Mouse (Mus musculus) gastrocnemius, adult 18-20 months (tissue): ENCODE results near the gene Mcfd2. TPM values are rescaled to one million over a fixed set of nuclear protein-coding genes. Genes with fewer than 3 reads are reported as not detected.

Source experiments
- DNase-seq: peaks from one replicate; pipeline ENCODE4 v3.0.0; 2021; ENCODE audit warnings: low spot score
- total RNA-seq, 2 experiments: library from RNA; stranded (reverse); gene quantifications; 2 replicates each; pipeline ENCODE4 v1.2.3; 2021

The Mcfd2 gene
- total RNA-seq, 2 experiments from 2014 or later, result 20.9 to 27.6 TPM

- no peak for DNase-seq
These were observed 23.6 kb upstream of the Mcfd2 start for GRCm38 (mm10) chr17:87289367-87289766.

DNA sequence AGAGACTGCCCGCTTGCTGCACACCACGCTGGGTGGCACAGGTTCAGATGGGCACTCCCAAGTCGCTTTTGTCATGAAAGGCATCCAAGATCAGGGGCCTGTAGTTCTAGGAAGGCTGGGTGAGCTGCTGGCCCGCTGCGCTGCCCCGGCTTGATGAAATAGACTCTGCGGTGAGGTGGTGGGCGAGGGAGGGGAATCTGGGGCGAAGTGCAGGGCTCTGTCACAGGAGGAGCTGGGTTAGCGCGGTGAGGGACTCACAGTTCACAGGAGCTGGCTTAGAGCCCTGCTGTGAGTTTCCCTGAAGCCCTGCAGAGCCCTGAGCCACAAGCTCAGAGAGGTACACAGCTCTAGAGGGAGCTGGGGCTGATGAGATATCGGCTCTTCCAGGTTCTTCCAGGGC lies 22.4 kb upstream of the Mcfd2 start:
- no peak for DNase-seq

DNA sequence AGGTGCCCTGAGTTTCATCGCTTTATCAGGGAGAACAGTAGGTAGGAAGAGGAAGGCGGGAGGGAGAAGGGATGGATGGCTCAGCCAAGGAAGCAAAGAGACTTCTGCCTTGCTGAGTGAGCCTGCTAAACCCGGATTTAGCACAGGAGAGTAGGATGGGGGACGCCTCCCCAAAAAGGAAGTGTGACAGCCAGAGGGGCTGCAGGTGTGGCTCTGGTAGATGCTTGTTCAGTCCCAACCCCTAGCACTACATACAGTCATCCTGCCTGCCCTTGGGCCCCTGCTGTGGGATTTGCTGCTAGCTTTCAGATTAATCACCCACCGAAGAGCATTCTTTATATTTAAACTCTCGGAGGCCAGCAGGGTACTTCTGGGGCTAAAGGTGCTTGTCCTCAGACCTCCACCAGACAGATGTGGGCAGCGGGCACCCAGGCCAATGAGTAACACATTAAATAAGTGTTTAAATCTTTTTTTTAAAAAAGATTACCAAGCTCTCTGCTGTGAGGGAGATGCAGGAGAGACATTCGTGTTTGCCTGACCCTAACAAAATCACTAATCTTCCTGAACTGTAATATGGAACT lies 21.6 kb upstream of the Mcfd2 start:
- no peak for DNase-seq

GRCm38 (mm10) chr17:87286481-87287143 lies 20.9 kb upstream of the Mcfd2 start:
- DNase-seq, result no peak

DNA sequence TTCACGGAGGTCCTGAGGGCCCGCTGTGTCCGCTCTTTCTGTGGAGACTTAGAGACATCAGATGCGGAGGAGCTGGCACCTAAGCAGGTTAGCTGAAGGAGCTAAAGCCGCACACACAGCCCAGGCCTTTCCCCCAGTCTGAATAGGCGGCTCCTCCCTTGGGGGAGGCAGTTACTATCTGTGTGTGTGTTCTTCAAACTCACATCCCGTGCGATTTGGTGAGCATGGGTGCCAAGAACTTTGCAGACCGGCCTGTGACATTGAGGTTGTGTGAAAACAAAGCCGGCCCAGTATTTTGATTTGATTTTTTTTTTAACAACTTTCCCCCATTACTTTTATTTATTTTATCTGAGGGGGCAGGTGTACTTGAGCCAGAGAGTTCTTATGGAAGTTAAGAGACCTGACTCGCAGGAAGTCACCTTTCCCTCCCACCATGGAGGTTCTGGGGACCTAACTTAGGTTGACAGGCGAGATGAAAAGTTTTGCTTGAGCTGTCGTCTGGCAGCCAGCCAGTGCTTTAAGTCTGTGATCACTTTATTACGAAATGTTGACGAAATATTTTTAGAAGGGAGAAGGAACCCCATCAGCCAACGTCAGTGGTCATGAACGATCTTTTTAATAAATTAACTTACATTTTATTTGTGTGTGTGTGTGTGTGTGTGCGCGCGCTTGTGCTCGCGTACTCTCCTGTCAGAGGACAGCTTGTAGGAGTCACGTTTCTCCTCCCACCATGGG lies 20.2 kb upstream of the Mcfd2 start:
- DNase-seq, result no peak

GRCm38 (mm10) chr17:87284482-87285040 lies 18.8 kb upstream of the Mcfd2 start:
- DNase-seq, result no peak

DNA sequence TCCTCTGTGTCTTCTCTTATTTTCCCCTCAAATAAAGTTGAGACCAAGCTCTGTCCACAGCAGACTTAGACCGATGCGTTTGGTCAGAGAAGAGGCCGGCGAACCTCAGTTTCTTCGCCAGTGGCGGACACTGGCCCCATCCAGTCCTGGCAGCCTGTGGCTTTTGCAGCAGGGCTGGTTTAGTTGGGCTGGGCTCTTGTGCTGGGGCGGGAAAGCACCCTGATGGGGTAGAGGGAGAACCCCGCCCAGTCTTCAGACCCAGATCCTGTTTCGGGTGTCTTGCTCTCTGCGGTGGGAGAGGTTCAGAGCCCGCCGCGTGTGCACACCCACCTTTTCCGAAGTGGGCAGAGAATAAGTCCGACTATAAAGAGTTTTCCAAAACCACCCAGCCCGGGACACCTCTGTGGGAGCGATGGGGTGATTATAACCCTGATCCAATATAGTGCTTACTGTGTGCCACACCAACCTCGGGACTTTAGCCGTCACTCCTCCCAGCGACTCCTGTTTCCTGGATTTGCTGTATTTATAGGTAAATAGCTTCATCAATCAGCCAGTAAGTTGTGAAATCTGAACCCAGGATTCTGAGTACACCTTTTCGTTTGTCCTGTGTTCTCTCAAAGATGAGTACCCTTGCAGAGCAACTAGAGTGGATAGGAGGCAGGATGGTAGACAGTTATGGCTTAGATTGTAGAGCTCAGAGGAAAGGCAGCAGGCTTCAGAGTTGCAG lies 18.2 kb upstream of the Mcfd2 start:
- DNase-seq, result peak; percentile 38

GRCm38 (mm10) chr17:87283055-87283754 lies 17.5 kb upstream of the Mcfd2 start:
- DNase-seq, result peak; percentile 45

DNA sequence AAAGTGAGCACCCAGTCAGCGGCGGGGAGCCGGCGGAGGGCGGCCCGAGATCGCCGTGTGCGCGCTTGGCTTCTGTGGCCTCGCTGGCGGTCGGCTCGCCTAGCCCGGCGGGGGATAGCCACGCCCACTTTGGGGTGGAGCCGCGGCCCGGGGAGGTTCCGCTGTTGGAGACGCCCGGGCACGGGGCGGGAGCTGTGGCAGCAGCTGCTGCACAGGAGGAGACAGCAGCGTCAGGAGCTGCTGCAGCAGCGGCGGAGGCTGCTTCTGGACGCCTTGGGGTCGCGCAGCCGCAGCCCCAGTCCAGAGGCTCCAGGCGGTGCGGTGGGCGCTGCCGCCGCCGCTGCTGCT lies 16.9 kb upstream of the Mcfd2 start, which contains the start of gene Ttc7:
TSS of gene Ttc7 (plus strand) at position 181 of the 348 bp plus-strand sequence.
- peak; percentile 98 for DNase-seq

- DNase-seq, result peak; percentile 97
These were observed 16.4 kb upstream of the Mcfd2 start for GRCm38 (mm10) chr17:87282007-87282705.

DNA sequence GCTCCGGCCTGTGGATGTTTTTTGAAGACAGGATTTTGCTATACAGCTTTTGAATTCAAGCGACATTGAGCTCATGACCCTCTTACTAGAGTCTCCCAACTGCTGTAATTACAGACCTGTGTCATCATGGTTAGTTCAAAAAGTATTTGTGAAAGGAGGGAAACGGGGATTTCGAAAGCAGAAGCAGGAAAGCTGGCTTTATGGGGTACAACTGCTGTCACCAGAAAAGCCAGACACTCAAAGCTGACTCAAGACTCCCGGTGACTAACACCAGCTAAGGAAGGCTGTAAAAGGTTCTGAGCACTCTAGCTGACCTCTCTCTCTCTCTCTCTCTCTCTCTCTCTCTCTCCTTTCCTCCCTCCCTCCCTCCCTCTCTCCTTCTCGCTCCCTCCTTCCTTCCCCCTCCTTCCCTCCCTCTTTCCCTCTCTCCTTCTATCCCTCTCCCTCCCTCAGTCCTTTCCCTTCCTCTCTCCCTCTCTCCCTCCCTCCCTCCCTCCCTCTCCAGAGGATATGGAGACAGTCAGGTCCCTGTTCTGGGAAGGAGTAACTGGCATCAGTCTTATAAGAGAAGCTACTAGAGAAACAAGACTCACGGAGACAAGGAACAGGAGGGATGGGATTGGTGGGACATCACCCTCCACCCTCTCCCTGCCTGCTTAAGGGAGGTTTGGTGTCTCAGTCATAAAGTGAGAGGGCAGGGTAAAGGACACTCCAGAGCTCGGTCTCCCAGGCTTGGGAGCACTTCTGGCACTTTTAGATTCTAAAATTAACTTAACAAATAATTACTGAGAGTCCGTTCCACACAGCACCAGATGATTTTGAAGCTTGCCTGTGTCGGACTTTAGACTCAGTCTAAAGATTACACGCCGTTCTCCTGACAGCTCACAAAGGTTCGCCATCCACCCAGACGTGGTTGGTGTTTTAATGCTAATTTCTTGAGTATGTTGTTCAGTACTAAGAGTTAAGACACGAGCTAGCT lies 9.9 kb upstream of the Mcfd2 start:
- DNase-seq, result no peak

DNA sequence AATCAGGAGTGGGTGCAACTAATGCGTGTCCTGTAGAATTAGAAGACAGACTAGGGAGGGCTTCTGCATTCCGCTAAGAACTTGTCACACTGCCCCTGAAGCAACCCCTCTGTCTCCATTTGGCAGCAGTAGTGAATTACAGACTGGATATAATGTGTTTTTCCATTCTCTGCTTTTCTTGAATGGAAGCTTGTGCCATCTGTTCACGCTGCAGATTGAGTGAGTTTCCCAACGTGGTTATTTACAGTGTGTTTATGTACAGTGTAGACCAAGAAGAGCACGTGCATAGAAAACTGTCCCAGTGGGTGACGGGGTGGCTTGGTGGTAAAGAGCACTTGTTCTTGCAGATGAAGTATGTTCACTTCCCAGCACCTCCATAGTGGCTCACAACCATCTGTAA lies 3.7 kb upstream of the Mcfd2 start:
- DNase-seq, result no peak

GRCm38 (mm10) chr17:87264927-87265791 lies 576 bp downstream of the Mcfd2 start:
- DNase-seq, result no peak

GRCm38 (mm10) chr17:87264054-87264830 lies 1.5 kb downstream of the Mcfd2 start:
- DNase-seq, result no peak

DNA sequence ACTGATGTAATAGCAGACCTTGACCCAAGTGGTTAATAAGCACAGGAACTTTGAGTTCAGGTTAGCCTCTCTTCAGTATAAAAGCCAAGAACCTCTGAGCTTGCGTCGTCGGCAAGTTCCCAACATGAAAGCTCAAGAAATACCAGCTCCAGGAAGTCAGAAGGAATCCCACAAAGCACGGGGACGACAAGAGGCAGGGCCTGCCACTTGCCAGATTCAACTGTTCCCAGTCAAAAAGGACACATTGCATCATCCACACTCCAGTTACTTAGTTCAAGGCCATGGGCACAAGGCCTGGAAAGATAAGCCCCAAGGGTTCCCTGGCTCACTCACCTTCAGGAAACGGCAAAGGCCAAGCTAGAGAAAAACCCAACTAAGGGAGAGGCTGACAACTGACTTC lies 2.3 kb downstream of the Mcfd2 start:
- no peak for DNase-seq

DNA sequence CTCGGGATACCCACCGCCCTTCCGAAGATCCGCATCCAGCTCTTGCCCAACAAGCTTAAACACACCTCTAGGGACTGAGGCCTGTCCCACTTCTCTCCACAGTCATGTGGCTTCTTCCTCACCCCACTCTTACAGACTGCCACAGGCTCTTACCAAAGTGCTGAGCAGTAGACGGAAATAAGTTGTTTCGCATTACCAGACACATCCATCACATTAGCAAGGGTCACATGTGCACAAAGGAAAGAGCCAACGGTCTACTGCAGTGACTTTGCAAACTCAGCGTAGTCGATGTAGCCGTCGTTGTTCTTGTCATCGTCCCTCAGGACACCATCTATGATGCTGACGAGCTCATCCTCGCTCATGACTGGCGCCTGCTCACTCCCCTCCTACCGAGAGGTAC lies 10.1 kb downstream of the Mcfd2 start:
- no peak for DNase-seq

- DNase-seq, result no peak
These were observed 11.4 kb downstream of the Mcfd2 start for GRCm38 (mm10) chr17:87254384-87254783.

DNA sequence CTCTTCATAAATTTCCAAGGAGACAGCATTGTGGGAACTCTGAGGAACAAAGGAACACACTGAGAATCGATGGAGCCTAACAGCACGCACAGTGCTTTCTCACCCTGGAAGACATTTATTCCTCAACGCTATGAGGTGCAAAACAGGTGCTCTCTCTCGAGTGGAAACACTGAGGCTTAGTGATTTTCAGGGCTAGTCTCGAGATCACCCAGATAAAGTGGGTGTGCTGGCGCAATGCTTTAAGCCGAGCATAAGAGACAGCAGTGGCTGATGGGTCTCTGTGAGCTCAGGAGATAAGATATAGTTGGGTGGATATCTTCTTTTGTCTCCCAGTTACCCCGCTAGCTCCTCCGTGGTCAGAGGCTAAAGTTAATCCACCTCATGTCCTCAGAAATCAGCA lies 19.6 kb downstream of the Mcfd2 start:
- DNase-seq, result no peak
